Mouse (Mus musculus) hindbrain, embryonic 10.5 days (tissue): Measurements from ENCODE around the gene Mylpf. TPM values are rescaled to one million over a fixed set of nuclear protein-coding genes. Genes with fewer than 3 reads are reported as not detected.
A peak's percentile ranks its signal among the peaks of the same experiment; 100 is the strongest.

Experiments used
- DNase-seq: peaks from one replicate; pipeline ENCODE4 v3.0.0-alpha.2; 2017; ENCODE audit warnings: low spot score
- H3K27ac ChIP-seq: fragments of 300-500 bp; sonication (generic); 2 replicates; pipeline ENCODE4 v1.5.1; 2016; ENCODE audit warnings: mild to moderate bottlenecking, moderate library complexity
- H3K27me3 ChIP-seq: fragments of 300-500 bp; sonication (generic); 2 replicates; pipeline ENCODE4 v1.6.1; 2016; ENCODE audit warnings: mild to moderate bottlenecking; ENCODE audit not compliant: poor library complexity, insufficient read depth, severe bottlenecking
- H3K36me3 ChIP-seq: fragments of 300-500 bp; sonication (generic); 2 replicates; pipeline ENCODE4 v1.6.1; 2016; ENCODE audit warnings: mild to moderate bottlenecking, moderate library complexity
- H3K4me1 ChIP-seq: fragments of 300-500 bp; sonication (generic); replicated peaks from 2 replicates; pipeline ENCODE4 v1.6.1; 2016; ENCODE audit warnings: mild to moderate bottlenecking
- H3K4me3 ChIP-seq: fragments of 300-500 bp; sonication (generic); 2 replicates; pipeline ENCODE4 v1.5.1; 2016; ENCODE audit warnings: mild to moderate bottlenecking, moderate library complexity
- H3K9me3 ChIP-seq: fragments of 300-500 bp; sonication (generic); 2 replicates; pipeline ENCODE4 v1.6.1; 2016; ENCODE audit warnings: mild to moderate bottlenecking, moderate library complexity
- WGBS: fragments of 180-500 bp; shearing (Covaris S2); methylation state at CpG from one replicate; pipeline ENCODE4 v1.1.7; 2016; 5-methylcytosine and 5-hydroxymethylcytosine counted together
- polyA plus RNA-seq: library from polyadenylated mRNA; unstranded; fragments of >200 nt; fragmentation: Nextera tagmentation; extraction: Ambion mirVana; gene quantifications from 2 replicates; pipeline ENCODE4 v1.2.1, GENCODE M21; 2016

Gene Mylpf
- polyA plus RNA-seq, 1 experiment from 2014 or later, result 17.7 TPM

DNA sequence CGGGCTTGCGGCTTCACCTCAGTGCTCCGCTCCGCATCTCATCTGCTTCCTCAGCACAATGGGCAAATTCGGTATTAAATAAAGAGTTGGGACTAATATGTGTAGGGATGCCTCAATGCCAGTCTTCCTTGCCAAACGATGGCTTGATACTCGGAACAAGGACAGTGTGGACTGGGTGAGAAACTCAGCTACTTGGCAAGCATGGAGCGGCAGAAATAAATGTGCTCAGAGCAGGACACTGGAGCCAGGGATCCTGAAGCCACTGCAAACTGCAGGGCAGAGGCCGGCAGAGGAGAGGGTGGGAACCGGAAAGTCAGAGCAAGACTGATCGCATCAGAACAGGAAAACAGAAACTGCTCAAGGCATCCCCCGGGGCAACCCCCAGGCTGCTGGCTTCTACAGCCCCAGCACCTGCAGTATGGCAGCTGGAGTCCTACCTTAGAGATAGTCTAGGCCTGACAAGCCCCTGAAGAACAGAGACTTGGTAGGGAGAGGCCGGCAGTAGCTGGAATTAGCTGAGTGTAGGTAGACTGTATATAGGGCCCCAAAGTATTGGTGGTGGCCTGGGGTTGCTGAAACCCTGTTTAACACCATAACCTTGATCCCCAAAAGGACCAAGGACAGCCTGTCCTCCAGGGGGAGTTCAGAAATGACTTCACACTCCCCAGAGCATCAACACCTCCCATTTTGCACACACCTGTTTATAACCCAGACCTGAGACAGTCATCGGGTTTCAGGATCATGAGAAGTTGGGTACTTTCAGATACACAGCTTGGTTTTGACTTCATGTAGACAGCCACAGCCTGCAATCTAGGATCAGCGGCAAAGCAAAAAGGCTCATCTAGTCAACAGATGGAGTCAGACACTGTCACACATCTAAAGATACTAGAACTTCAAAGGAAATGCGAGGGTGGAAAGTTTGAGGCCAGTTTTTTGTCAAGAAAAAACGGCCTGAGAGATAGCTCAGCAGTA is 20.1 kb upstream of the Mylpf start:
- H3K4me1 ChIP-seq, result no peaks in the 10 kb centered on the region
- no peak for DNase-seq
- WGBS, result 86% methylated on average over 17 of the region's 17 CpGs
- no peak overlapping the region for H3K27ac ChIP-seq
- H3K27me3 ChIP-seq, result no peaks in the 10 kb centered on the region
- H3K9me3 ChIP-seq, result no peaks in the 10 kb centered on the region
- no peak overlapping the region for H3K4me3 ChIP-seq
- H3K36me3 ChIP-seq, result peaks cover 34% of the 10 kb centered on the region

DNA sequence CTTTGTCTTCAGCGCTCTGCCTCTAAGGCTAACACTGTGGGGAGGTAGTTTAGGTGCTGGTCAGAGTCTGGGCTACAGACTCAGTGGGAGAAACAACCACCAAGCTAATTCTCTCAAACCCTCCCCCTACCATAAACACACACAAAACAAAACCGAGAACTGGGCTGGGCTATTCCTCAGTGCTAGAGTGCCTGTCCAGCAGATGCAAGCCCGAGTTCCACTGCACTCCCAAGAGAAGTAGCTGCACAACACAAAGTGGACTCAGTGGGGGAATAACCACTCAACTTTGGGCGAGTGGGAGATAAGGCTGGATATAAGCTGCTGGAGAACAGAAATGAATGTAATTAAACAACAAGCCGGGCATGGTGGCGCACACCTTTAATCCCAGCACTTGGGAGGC is 18.0 kb upstream of the Mylpf start:
- Histone ChIP-seq H3K4me1 (peaks cover 15% of the 10 kb centered on the region), H3K27ac (no peak overlapping the region), H3K36me3 (peaks cover 48% of the 10 kb centered on the region), H3K27me3 (no peaks in the 10 kb centered on the region), H3K9me3 (no peaks in the 10 kb centered on the region), H3K4me3 (no peak overlapping the region)
- no peak for DNase-seq
- 91% methylated on average over 6 of the region's 6 CpGs for WGBS

DNA sequence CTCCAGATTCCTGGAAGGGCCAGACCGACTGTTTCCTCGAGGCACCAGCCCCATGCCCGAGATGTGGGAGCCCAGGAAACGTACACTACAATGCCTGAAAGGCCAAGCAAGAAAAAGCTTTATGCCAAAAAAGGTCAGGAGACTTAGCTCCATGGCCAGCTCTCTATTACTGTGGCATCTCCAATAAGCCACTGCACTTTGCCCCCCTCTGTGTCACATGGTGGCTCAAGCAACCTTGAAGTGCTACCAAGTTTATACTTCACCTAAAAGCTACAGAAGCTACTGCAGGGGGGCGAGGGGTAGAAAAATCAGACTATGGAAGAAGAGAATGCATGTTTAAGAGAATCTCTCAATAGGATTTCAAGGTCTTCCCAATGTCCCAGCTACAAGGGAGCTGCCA is 15.7 kb upstream of the Mylpf start:
- WGBS, result 90% methylated on average over 5 of the region's 5 CpGs
- no peak for DNase-seq
- Histone ChIP-seq H3K36me3 (peaks cover 61% of the 10 kb centered on the region), H3K9me3 (no peaks in the 10 kb centered on the region), H3K27me3 (no peaks in the 10 kb centered on the region), H3K27ac (no peak overlapping the region), H3K4me1 (peaks cover 26% of the 10 kb centered on the region), H3K4me3 (no peak overlapping the region)

DNA sequence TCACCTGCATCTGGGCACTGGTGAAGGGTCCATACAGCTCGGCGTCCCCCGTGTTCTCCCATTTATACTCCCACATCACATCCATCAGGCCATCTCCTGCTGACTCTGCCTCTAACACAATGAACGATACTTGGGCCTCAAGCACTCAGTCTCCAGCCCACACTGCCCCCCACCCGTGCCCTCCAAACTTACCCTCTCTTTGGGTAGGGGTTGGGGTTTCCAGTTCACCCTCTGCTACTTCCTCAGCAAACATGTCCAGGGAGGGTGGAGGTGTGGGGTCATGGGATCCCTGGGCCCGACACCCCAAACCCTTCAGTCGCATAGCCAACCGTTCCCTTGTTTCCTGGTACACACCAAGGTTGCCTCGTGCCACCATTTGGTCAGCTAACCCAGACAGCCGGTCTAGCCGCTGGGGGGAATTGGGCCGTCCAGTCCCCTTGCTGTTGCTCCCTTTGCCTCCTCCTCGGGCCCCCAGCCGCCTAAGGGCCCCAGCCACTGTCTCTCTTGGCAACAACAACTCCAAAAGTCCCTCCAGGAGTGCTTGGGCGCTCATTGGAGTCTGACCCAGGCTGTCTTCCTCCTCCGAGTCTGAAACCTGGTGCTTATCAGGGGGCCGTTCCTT is 14.6 kb upstream of the Mylpf start:
- Histone ChIP-seq H3K4me3 (peak overlapping the region; percentile 77), H3K4me1 (peaks cover 26% of the 10 kb centered on the region), H3K27me3 (no peaks in the 10 kb centered on the region), H3K27ac (no peak overlapping the region), H3K9me3 (no peaks in the 10 kb centered on the region), H3K36me3 (peaks cover 72% of the 10 kb centered on the region)
- DNase-seq, result no peak
- 97% methylated on average over 17 of the region's 17 CpGs for WGBS

DNA sequence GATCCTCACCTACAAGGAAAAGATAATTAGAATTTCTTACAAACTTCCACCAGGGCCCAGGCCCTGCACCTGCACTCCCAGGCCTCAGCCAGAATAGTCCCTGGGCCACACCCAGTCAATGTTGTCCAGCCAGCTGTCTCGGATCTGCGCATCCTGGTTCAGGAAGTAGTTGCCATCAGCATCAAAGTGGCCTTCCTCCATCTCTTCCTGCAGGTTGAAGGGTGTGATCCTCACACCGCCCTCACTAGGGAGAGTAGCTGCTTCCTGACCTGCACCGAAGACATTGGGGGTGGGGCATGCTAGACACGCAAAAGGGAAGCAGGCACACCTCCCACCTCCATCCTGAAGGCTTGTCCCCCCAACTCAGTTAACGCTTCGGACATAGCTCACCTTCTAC is 14.1 kb upstream of the Mylpf start:
- Histone ChIP-seq H3K36me3 (peaks cover 77% of the 10 kb centered on the region), H3K27me3 (no peaks in the 10 kb centered on the region), H3K4me1 (peaks cover 26% of the 10 kb centered on the region), H3K4me3 (peak overlapping the region; percentile 77), H3K9me3 (no peaks in the 10 kb centered on the region), H3K27ac (peak overlapping the region; percentile 93)
- WGBS, result 83% methylated on average over 7 of the region's 7 CpGs
- DNase-seq, result no peak

DNA sequence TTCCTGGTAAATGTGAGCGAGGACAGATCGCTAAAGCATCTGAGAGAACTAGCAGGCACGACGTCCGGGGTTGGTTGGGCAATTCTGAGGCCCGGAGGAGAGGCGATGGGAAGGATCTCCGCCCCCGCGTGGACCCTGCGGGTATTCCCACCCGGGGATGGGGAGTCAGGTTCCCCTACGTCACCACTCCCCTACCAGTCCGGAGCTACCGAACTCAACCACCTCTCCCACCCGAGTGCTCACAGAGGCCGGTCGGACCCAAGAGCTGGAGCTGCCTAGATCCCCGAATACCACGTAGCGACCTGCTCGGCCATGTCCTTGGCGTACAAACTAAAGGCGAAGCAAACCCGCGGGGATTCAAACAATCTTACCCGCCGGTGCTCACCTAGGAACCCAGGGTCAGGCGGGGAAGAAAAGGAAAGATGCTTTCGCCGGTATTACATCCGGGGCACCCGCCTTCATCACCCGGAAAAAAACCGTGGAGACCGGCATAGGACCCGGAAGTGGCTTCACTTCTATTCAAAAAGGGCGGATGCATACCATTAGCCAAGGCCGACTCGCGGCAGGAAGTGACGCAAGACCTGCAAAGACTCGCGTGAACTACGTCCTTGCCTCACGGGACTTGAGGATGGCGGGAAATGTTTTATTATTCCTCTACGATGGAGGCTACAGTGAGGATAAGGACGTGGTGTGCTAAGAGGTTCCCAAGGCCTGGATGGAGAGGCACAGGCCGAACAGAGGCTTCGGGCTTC is 13.0 kb upstream of the Mylpf start, which contains the start of gene Cd2bp2:
Gene Cd2bp2, minus strand, starts transcription at position 507 of the 752 bp plus-strand sequence.
- peak within 1 kb of the TSS; percentile 77 for H3K4me3 ChIP-seq
- DNase-seq, result peak; percentile 97
- peaks cover 82% of the 10 kb centered on the region for H3K36me3 ChIP-seq
- WGBS, result under 1% methylated on average over 51 of the region's 51 CpGs
- peaks cover 26% of the 10 kb centered on the region for H3K4me1 ChIP-seq
- no peaks in the 10 kb centered on the region for H3K9me3 ChIP-seq
- peak within 1 kb of the TSS; percentile 93 for H3K27ac ChIP-seq
- no peaks in the 10 kb centered on the region for H3K27me3 ChIP-seq

DNA sequence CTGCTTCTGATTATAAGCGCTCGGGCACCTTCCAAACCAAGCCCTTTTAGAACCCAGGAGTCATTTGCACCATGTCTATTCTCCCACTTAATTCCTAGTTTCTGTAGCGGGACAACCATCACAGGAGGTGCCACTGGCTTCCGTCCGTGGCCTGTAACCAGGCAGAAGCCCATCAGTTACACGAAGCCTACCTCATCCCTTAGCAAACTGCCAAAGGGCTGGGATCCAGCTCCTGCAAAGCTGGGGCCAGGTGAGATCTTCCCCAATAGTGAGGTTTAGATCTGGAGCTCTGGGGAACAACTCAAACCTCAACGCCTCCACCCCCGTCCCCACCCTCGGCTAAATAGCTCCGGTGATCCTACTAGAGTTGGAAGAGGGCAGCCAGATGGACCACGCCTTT is 12.2 kb upstream of the Mylpf start:
- Histone ChIP-seq H3K4me1 (peaks cover 26% of the 10 kb centered on the region), H3K27ac (peak overlapping the region; percentile 93), H3K27me3 (no peaks in the 10 kb centered on the region), H3K36me3 (peaks cover 83% of the 10 kb centered on the region), H3K4me3 (peak overlapping the region; percentile 77), H3K9me3 (no peaks in the 10 kb centered on the region)
- DNase-seq, result no peak
- WGBS, result 60% methylated on average over 11 of the region's 11 CpGs

DNA sequence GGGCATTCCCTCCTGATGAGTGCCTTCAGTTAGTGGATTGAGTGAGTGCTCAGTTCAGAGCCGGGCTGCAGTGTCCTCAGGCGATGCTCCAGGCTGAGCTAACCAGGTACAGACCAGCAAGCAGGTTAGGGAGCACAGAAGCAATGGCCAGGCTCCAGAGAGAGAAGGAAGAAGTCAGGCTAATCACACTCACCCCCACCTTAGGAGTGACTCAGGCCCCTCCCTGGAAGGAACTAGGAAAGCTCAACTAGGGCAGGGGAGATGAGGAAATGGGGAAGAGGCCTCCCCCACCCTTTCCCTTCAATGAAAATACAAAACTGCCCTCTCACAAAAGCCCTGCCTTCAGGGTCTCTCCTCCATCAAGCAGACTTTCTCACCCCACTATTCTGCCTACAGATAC is 2.1 kb upstream of the Mylpf start:
- Histone ChIP-seq H3K4me3 (peak overlapping the region; percentile 86), H3K27ac (0 out of 2 replicates have a peak overlapping the region, but pooled peaks have one; percentile 95), H3K9me3 (no peaks in the 10 kb centered on the region), H3K27me3 (peaks cover 16% of the 10 kb centered on the region), H3K4me1 (peaks cover 43% of the 10 kb centered on the region), H3K36me3 (peaks cover 27% of the 10 kb centered on the region)
- DNase-seq, result no peak
- WGBS, result 66% methylated on average over 2 of the region's 2 CpGs

DNA sequence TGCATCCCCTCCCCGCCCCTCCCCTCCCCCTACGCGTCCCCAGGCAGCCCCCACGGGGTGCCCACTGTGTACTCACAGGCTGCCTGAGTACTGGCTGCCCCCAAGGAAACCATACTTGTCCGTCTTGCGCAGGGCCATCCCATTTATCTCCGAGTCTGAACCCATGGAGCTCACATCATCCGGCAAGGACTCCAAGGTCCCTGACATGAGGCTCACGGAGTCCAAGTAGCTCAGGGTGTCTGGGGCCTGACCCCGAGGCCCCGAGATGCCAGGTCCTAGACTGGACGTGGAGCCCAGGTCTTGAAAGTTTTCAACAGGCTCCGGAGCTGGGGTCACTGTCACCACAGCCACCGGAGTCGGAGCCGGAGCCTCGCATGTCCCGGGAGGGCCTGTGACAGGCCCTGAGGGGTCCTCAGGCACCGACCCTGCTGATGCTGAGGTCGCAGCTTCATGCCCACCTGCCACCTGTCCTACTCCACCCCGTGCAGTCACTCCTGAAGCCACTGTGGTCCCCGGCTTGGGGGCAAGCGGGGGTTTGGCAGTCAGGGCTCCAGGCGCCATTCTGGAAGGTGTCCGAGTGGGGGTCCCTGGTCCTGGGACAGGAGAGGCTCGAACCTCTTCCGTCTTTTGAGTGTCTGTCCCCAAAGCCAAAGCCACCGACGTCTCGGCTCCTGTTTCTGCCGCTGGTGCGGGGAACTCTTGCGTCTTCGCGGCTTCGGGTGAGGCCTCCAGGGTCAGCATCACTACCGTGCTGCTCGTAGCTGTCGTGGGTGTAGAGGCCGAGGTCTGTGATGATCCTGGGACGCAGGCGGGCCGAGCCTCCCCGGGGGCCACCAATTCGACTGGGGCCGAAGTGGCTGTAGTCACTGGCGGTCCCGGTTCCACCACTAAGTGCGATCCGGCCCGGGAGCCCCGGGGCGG is 1.1 kb upstream of the Mylpf start:
- no peaks in the 10 kb centered on the region for H3K9me3 ChIP-seq
- peaks cover 21% of the 10 kb centered on the region for H3K27me3 ChIP-seq
- peak overlapping the region; percentile 86 for H3K4me3 ChIP-seq
- DNase-seq, result peak; percentile 36
- H3K4me1 ChIP-seq, result peaks cover 43% of the 10 kb centered on the region
- H3K27ac ChIP-seq, result peak overlapping the region; percentile 95
- peaks cover 21% of the 10 kb centered on the region for H3K36me3 ChIP-seq
- WGBS, result under 1% methylated on average over 53 of the region's 53 CpGs

DNA sequence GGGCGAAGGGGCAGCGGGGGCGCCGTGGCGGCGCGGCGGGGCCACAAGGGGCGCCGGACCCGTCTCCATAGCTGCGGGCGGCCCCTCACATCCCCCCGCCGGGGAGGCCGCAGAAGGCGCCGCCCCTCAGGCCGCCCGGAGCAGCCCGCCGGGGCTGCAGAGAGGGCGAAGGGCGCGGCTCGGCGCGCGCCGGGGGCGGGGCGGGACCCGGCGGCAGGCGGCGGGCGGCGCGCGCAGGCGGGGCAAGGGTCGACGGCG is 466 bp upstream of the Mylpf start, which contains the start of gene Tbc1d10b:
Gene Tbc1d10b, minus strand, starts transcription at position 174 of the 258 bp plus-strand sequence.
- DNase-seq, result no peak
- Histone ChIP-seq H3K4me3 (peak within 1 kb of the TSS; percentile 86), H3K36me3 (peaks cover 15% of the 10 kb centered on the region), H3K27ac (peak within 1 kb of the TSS; percentile 95), H3K4me1 (peaks cover 43% of the 10 kb centered on the region), H3K27me3 (peaks cover 27% of the 10 kb centered on the region), H3K9me3 (no peaks in the 10 kb centered on the region)
- WGBS, result under 1% methylated on average over 43 of the region's 44 CpGs

DNA sequence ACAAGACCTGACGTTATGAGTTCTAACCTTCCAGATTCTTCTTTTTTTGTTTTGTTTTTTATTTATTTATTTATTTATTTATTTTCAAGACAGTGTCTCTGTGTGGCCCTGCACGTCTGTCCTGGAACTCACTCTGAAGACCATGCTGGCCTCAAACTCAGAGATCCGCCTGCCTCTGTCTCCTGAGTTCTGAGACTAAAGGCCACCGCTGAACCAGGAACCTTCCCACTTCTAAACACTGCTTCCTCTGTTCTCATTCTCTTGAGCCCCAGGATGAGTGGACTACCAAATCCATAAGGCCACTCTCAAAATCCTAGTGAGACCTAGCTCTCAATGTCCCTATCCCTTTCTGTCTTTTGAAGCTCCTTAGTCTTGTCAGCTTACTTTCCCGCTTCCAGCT is 1.2 kb downstream of the Mylpf start:
- no peaks in the 10 kb centered on the region for H3K9me3 ChIP-seq
- H3K36me3 ChIP-seq, result peaks cover 11% of the 10 kb centered on the region
- DNase-seq, result no peak
- H3K4me1 ChIP-seq, result peaks cover 54% of the 10 kb centered on the region
- H3K4me3 ChIP-seq, result peak overlapping the region; percentile 86
- WGBS, result 82% methylated on average over 5 of the region's 5 CpGs
- H3K27ac ChIP-seq, result no peak overlapping the region
- H3K27me3 ChIP-seq, result peaks cover 43% of the 10 kb centered on the region

DNA sequence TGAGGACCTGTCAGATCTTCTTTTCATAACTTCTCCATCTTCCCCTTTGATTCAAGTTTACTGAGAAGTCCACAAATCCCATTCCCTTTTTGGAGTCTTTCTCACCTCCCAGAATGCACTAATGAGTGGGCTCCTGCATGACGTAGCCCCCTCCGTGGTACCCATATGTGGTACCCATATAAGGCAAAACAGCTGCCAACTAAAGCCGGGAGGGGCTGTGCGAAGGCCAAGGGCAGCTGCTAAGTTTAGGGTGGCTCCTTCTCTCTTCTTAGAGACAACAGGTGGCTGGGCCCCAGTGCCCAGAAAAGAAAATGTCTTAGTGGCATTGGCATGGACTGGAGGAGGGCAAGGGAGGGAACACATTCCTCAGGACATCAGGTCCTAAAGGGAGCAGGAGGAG is 1.6 kb downstream of the Mylpf start:
- no peak overlapping the region for H3K27ac ChIP-seq
- 0 out of 2 replicates have a peak overlapping the region, but pooled peaks have one; percentile 2 for H3K4me3 ChIP-seq
- H3K36me3 ChIP-seq, result peaks cover 7% of the 10 kb centered on the region
- no peak for DNase-seq
- 97% methylated on average over 4 of the region's 4 CpGs for WGBS
- H3K4me1 ChIP-seq, result peaks cover 54% of the 10 kb centered on the region
- no peaks in the 10 kb centered on the region for H3K9me3 ChIP-seq
- peaks cover 47% of the 10 kb centered on the region for H3K27me3 ChIP-seq
